Mouse (Mus musculus): ENCODE results near the gene St3gal3.

Gene St3gal3

DNA sequence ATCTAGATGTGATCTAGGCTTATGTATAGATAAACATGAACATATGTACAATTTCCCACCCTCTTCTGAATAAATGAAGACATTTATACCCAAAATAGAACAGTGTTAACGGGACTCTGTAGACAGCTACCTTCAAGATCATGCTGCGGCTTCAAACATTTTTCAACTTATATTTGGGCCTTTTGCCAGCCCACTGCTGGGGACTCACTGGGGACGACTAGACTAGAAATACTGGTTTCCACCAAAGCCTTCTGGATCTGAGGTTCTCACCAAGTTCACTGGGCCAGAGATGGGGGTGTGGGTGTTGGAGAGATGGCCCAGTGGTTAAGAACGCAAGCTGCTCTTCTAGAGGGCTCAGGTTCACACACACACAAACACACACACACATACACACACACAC lies 49.7 kb downstream of the St3gal3 start:
- no peak for DNase-seq

DNA sequence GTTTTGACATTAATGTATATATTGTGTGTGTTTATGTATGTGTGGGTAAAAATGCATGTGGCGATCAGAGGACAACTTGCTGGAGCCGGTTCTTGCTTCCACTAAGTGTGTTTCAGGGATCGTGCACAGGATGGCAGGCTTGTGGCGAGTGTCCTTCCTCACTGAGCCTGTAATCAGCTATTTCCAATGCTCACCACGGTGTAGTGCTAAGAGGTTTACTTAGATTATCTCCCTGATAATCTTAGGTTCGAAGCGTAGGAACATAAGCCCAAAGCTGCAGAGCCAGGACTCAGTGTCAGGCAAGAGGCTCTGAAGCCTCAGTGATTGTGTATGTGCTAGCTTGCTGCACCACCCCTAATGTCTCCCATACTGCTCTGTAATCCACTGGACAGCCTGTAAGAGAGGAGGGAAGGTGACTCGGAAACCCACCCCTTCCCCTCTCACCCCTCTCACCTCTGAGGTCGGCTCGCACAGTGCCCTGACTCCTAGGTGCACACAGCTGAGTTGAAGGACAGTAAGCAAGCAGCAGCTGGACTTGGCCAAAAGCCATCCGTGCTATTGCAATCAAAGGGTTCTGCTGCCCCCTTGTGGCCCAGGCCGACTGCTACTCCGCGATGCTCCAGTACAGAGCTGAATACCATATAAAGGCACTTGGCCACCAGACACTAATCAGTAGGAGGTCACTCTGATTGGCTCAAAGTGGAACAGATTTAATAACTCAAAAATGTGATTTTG lies 51.3 kb downstream of the St3gal3 start:
- DNase-seq, result peak; percentile 99

DNA sequence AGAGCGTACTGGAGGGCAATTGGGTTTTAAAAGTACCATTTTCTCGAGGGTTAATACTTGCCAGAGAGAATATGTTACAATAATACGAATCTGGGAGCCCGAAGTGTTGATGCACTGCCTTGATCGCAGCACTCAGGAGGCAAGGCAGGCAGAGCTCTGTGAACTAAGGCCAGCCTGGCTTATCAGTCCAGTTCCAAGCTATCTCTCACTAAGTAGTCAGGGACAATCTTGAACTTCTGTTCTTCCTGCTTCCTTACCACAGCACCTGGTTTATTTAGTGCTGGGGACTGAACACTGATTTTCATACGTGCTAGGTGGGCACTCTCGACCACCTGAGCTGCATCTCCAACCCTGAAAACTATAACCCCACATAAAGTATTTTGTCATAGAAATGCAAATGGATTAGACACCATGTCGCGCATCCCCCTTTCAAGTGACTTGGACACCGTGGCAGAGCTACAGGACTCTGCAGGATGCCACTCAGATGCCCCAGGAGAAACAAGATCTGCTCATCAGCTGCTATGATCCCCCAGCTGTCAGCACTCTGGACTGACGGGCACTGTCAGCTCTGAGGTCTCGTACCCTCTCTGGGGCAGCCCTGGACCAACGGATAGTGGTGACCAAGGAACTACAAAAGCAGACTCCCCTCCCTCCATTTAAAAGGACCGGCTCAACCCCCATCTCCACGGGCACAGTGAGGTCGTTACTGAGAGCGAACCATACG lies 52.9 kb downstream of the St3gal3 start:
- no peak for DNase-seq

DNA sequence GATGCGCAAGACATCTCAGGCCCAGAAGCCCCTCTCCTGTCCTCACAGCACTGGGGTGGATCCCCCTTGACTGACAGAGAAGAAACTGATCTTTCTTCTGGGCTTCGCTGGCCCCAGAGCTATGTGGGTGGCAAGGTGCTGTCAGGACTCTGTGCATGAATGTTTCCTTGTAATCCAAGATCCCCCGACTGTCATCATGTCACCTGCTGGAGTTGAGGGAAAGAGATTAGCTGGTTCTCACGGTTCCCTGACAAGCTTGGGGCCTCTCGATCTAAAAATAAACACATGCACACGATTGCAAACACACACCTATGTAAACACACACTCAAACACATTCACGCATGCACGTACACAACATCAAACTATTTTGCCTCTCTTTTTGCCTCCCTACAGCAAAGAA lies 54.2 kb downstream of the St3gal3 start:
- no peak for DNase-seq

DNA sequence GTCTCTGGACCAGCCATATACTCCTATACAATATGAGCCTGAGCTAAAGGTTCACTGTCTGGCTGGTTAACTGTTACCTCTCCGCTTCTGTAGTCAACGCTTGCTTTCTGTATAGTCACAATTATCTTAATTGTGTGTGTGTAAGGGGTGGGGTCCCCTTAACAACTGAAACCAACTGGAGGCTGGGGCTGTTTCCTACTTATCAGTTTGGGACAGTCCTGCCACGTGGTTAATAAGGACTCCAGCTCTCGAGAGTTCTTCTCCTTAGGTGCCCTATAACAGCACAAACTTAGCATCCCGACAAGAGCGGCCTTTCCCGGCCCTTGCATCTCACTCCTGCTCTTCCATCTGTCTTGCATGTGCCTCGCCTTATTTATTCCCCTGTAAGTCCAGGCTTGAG lies 55.5 kb downstream of the St3gal3 start:
- no peak for DNase-seq

DNA sequence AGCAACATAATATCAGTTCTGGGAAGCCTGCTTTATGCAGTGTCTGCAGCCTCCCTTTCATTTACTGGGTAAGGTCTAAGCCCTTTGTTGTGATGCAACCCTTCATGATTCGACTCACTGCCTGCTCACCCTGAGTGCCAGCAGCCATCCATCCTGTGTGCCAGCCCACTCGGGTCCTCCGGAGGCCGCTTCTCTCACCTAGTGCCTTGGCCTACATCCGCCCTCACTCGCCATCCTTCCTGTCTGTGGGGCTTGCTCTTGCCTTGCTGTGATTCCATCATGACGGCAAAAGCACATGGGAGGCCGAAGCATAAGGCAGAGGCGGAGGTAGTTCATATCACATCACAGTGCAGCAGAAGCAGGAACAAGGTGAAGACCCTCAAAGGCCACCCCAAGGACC lies 56.1 kb downstream of the St3gal3 start:
- DNase-seq, result no peak

DNA sequence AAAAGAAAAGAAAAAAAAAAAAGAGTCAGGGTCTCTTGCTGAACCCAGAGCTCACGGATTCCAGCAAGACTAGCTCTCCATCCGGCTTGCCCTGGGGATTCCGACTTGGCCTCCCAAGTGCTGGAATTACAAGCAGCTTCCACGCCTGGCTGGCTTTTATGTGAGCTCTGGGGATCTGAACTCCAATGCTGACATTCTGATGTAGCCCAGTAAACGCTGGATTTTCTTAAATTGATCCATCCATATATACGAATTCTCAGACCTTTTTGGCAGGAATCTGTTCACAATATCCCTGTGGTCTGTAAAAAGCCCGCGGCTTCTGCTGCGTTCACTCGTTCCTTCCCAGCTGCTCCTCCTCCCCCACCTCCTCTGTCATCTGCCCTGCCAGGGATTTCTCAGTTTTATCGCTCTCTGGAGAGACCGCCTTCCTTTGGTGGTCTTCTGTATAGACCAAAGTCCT lies 57.4 kb downstream of the St3gal3 start:
- DNase-seq, result no peak

DNA sequence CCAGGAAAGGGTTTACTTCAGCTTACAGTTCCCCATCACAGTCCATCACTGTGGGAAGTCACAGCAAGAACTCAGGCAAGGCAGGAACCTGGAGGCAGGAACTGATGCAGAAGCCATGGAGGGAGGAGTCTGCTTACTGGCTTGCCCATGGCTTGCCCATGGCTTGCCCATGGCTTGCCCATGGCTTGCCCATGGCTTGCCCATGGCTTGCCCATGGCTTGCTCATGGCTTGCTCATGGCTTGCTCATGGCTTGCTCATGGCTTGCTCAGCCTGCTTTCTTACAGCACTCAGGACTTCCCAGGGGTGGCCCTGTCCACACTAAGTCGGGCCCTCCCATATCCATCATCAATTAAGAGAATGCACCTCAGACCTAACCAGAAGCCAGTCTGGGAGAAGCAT lies 58.1 kb downstream of the St3gal3 start:
- no peak for DNase-seq

DNA sequence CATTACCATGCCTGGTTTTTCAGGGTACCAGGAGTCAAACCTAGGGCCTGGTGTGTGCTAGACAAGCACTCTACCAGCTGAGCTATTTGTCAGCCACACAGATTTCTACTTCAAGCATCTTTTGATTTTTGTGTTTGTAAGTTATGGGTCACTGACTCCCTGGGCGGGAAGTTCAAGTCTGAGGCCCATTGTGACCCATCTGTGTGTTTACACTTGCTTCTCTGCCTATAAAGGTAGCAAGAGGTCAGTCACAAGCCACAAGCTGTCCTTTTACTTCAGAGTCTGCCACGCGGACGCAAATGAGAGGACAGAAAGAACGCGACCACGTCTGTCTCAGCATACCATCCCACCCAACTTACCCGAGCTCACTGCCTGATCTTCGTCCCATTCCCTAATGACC lies 59.4 kb downstream of the St3gal3 start:
- DNase-seq, result no peak

DNA sequence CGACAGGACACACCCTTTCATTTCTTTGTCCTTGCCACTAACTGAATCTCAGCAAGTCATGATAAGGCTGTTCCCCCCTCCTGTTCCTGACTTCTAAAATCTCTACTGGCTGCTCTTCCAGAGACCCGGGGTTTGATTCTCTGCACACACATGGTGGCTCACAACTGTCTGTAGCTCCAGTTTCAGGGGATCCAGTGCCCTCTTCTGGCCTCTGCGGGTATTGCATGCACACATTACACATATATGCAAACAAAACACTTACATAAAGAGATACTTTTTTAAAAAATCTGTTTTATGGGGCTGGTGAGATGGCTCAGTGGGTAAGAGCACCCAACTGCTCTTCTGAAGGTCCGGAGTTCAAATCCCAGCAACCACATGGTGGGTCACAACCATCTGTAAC lies 60.5 kb downstream of the St3gal3 start:
- no peak for DNase-seq

DNA sequence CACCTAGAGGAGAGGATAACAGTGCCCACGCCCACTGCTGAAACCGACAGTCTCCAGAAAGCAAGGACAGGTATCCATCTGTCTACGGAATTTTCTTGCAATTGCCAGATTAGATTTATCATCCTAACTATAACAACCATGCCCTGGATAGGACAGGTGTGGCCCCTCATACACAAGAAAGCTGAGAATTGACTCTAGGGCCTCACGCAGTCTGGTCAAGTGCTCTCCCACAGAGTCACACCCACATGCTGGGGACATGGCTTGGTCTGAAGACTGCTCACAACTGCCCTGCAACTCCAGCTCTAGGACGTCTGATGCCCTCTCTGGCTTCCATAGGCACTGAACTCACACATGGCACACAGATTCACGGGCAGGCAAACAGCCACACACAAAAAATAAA lies 61.6 kb downstream of the St3gal3 start:
- no peak for DNase-seq

DNA sequence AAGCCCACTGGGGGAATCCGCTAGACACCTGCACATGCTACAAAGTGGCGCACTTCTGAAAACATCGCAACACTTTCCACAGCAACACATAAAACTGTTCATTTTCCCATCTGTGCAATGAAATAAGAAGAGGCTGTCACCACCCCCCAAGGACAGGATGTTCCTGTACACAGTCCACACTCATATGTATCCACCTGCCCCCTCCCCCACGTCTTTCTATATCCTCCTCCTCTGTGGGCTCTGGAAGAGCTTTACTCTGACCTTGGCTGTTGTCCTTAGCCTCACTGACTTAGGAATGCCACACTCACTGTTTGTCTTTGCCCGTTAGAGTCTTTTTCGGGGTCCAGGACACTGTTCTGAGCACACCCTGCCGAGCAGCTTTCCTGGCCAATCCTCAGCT lies 62.8 kb downstream of the St3gal3 start:
- no peak for DNase-seq

DNA sequence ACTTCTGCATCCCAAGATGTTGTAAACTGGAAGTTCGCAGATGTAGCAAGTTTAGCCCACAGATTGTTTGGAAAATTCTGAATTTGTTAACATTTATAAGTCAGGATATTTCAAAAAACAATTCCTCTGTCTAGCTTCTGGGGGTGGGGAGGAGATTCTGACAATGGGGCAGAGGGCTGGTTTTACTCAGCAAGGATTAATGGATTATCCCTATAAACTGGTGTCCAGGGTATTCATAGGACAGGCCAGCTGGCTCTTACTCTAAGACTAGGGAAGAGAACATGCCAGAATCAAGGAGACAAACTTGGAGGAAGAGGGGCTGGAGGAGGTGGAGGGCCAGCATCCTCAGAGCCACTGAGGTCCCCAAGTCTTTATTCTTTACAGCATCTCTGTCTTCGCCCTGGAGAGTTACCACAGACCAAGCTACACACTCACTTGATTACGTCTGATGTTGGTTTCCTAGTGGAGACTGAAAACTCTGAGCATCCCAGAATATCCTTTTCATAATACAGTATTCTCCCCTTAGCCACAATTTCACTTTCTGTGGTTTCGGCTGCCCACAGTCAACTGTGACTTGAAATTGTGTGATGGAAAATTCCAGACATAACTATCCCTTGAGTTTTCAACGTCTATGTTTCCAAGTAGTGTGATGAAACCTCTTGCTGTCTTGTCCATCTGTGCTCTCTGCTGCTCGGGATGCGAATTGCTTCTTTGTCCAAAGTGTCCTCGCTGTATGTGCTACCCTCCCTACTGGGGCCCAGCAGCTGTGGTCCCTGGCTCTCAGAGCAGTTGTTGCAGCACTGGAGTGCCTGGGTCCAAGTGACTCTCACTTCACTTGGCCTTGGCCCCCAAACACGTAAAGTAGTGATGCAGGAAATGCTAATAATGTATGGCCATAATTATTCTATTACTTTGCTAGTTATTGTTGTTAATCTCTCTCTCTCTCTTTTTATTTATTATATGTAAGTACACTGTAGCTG lies 64.2 kb downstream of the St3gal3 start:
- no peak for DNase-seq

DNA sequence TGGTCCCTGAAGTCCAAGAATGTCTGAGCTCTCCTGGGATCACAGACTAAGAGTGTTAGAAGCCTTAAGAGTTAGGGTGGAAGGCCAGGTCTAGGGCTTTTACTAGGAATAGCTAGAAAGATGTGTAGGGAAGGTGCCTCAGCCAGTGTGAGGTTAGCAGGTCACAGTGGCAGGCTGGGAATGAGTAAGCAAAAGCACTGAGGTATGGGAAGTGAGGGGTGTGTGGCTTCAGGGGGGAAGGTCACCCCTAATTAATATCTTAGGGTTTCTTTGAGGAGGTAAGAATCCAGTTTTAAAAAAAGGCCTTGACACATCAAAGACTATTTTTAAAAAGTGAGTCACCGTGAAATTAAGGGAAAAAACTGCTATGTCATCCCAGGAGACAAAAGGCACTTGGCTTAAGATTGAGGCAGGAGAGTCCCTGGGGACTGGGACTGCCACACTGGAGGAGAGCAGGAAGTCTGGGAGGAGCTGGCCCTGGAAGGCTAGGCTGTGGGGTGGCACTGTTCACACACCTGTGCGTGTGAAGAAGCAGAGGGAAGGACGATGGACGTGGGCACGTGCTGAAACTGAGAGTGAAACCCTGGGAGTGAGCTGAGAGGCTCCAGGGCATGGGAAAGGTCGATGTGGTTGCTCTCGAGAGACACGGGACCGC lies 72.8 kb downstream of the St3gal3 start:
- no peak for DNase-seq

DNA sequence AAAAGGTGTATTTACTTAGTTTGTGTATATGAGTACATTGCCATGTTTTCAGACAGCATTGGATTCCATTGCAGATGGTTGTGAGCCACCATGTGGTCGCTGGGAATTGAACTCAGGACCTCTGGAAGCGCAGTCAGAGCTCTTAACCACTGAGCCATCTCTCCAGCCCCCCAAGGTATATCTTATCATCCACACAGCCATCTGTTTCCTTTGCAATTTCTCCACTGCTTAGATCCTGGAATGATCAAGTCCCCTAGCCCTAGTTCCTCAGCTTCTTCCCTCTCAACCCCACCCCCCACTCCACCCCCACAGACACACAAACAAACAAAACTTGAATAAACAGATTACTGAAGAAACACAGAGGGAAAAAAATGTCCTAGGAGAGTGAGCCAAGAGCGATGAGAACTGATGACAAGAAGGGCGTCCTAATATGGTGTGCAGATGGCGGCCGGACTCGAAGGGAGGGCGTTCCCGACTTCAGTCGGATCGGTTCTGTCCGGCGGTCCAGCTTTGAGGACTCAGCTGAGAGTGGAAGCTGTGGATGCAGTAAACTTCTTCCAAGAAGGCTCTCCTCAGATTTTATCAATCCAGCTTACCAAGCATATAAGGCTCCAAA lies 73.7 kb downstream of the St3gal3 start:
- DNase-seq, result no peak

DNA sequence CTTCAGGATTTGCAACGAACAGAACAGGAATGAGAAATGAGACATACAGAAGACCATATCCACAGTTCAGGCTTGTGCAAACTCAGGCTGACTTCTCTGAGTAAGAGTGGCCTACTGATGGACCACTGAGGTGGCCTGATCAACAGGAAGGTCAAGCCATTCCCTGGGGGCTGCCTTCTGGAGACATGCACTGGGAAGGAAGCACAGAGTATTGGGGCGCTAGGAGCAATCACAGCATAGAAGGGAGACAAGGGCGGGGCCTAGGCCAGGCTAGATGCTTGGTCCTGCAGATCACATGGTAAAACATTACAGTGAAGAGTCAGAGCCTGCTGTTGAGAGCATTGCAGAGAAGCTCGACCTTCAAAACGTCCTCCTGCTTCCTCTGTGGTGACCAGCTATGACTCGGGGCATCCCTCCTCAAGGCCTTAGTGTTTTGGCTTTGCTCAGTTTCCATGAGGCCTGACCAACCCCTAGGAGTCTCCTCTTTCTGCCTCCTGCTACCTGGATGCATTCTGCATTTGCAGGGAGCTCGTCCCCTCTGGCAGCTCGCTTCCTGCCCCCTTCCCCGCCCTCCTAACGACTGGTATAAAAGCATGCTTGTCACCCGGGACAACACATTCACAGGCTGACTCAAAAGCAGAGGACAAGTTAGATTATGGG lies 74.8 kb downstream of the St3gal3 start:
- no peak for DNase-seq

DNA sequence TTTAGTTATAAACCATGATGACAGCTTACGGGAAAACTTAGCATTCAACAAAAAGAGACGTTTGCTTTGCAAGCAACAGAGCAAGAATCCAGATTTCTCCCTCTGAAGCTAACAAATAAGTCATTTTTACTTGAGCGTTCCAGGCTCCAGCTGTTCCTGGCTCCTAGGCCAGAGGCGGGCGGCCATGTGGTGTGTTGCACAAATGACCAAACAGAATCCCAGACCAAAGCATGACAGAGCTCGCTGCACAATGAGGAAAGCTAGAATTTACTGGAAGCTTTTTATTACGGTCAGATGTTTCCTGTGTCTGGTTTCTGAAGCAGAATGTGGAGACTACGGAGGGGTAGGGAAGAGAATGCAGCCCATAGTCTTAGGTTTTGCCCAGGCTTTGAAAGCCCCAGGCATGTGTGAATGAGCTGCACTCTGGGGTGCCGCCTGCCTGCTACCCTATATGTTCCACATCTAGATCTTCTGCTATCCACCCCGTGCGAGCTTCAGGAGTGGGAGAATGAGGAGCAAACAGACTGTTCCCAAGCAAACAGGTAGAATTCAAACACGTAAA lies 76.5 kb downstream of the St3gal3 start:
- no peak for DNase-seq

DNA sequence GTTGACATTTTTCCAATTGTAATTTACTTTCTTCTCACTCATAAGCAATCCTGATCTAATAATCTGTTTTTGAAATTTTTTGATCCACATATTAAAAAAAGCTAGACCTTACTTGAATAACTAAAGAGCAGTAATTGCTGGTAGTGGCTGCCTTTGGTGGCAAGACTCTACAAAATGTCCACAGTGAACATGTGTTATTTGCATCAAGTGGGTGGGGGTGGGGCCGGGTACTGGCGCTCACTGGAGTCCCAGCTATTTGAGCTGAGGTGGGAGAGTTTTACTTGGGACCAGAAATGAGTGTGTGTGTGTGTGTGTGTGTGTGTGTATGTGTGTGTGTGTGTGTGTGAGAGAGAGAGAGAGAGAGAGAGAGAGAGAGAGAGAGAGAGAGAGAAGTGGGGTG lies 77.6 kb downstream of the St3gal3 start:
- no peak for DNase-seq

DNA sequence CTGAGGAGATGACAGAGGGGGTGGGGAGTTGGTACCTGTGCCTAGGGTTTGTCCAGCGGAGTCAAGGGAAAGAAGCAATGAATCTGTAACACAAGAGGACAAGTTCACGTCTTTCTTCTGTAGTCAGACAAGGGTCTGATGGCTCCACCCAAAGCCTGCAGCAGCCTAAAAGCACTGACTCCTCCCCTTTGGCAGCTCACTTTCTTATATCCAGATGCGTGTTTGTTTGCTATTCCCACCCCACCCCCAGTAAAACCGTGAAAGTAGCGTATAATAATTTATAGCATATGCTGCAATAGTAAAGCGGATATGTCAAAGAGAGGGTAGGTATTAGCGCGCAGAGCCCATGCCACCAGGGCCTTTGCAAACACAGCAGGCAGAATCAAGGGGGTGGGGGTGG lies 80.1 kb downstream of the St3gal3 start:
- DNase-seq, result no peak

DNA sequence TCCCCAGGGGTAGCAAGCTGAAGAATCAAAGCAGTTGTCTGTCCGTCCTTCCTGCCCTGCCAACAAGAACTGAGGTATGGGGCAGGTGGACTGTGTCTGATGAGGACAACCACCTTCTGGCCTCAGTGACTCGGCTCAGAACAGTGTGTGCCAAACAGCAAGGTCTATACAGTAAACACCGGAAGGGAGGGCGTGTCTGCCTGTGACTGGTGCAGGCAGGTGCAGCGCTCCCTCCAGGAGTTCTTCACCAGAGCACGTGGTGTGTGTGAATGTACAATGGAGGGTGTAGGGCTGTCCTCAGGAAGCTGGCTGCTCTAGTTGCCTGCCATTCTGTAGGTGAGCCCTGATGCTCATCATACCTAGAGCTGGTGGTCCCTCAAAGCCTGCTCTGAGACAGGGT lies 80.8 kb downstream of the St3gal3 start:
- no peak for DNase-seq

DNA sequence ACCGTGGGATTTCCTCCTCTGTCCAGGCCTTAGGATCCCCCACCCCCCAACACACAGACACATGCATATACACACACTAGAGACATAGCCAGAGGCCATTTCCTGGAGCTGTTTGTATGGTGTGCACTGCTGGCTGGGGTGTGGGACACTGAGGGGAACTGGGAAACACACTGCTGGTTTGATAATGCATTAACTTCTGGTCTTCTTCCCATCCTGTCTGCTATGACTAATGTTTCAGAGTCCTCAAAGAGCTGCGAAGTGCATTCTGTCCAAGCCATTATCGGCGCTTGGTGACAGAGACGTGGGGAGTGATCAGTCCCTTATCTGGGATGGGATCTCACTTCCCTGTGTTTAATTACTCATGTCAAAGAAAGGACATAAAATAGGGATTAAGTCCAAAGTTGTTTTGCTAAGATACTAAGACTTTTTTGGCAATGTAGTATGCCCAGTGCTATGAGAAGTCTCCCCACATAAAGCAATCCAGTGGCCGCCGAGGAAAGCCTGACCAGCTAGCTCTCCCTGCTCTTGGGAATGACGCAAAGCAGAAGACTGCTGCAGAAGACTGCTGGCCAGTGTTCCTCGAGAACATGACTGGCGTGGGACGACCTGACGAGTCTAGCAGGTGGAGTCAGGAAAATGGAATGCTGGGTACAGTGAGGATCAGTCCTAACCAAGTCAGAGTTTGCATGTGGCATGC lies 85.0 kb downstream of the St3gal3 start:
- no peak for DNase-seq
